Mouse (Mus musculus): ENCODE data around the gene Ppfibp1.

DNA sequence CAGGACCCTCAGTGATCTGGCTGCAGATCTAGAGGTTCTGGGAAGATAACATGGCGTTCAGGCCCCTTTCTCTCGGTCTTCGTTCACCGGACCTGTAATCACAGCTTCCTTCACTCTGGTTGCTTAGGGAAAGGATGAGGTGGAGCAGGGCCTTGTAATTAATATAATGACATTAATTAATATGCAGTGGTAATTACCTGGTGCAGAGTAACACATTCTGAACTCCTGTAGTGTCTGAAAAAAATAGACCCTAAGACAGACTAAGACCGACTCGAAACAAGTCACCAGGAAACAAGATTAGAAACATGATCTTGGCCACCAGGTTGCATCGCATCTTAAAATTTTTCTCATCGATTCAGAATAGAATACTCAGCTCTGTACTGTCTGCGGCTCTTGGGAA, 8.4 kb upstream of the Ppfibp1 start:
- no peak for TF ChIP-seq ELF1 (IDR thresholded peaks at IDR 0.05; ENCODE audit: low read depth, low read length)
- TF ChIP-seq CTCF (conservative IDR thresholded peaks at IDR 0.05 in 1 of 2, IDR thresholded peaks at IDR 0.05 in 1 of 2; ENCODE audit: low read depth in 2 of 2, low read length in 2 of 2) = no peak
- no peak for TF ChIP-seq POLR2A (IDR thresholded peaks at IDR 0.05; ENCODE audit: low read depth, low read length)
- no peak for TF ChIP-seq EP300 (IDR thresholded peaks at IDR 0.05; ENCODE audit: low read length)
- no peak for TF ChIP-seq ZNF384 (IDR thresholded peaks at IDR 0.05; ENCODE audit: low read depth, low read length)
- no peak for TF ChIP-seq MAX (IDR thresholded peaks at IDR 0.05; ENCODE audit: low read length)
- no peak for TF ChIP-seq HCFC1 (IDR thresholded peaks at IDR 0.05; ENCODE audit: low read depth, low read length)
- TF ChIP-seq POLR2AphosphoS2 (IDR thresholded peaks at IDR 0.05; ENCODE audit: low read depth, low read length) = no peak
- no peak for TF ChIP-seq TCF12 (IDR thresholded peaks at IDR 0.05; ENCODE audit: low read depth, low read length)
- no peak for TF ChIP-seq NRF1 (IDR thresholded peaks at IDR 0.05; ENCODE audit: low read depth, low read length)
- TF ChIP-seq ZMIZ1 (IDR thresholded peaks at IDR 0.05; ENCODE audit: low read depth, low read length) = no peak
- TF ChIP-seq E2F4 (IDR thresholded peaks at IDR 0.05; ENCODE audit: insufficient replicate concordance, low read depth, low read length) = no peak
- TF ChIP-seq CHD1 (IDR thresholded peaks at IDR 0.05; ENCODE audit: low read depth, low read length) = no peak
